Mouse (Mus musculus): ENCODE data around the gene Chad. TPM values are rescaled to one million over a fixed set of nuclear protein-coding genes. Genes with fewer than 3 reads are reported as not detected.

Chad gene
- total and polyA plus RNA-seq, 3 experiments, result 0.17 to 0.41 TPM; not detected in 1

DNA sequence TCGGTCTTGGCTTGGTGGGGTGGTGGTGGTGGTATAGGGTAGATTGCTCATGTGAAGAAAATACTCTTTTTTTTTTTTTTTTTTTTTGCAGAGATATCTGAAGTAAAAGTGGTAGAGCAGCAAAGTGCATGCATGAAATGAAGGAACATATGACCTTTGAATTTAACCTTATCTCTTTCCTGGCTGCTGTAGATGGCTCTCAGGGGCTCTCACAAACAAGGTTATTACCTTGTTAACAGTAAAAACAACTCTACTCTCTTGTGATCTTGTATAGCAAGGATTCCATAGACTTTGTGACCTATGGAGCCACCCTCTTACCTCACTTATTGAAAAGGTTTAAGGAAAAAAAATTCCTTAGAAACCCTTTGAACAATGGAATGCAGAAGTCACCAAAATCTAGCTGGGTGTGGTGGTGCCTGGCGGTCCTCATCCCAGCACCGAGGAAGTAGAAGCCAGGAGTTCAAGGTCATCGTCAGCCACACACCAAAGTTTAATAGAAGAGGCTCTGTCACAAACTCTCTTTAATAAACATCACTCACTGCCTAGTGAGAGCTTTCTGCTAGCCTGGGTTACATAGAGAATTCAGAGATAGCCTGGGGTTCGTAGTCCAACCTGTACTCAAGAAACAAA lies 15.4 kb downstream of the Chad start:
- TF ChIP-seq TBP (conservative IDR thresholded peaks at IDR 0.05; ENCODE audit: low read depth, low read length) (no peak), SMC3 (IDR thresholded peaks at IDR 0.05; ENCODE audit: low read depth, low read length) (no peak), SIN3A (IDR thresholded peaks at IDR 0.05; ENCODE audit: low read length) (no peak), ZNF384 (IDR thresholded peaks at IDR 0.05; ENCODE audit: low read depth, low read length) (no peak), JUN (IDR thresholded peaks at IDR 0.05; ENCODE audit: insufficient read depth, low read depth, low read length) (no peak), CHD2 (IDR thresholded peaks at IDR 0.05; ENCODE audit: low read length) (no peak), CTCF (conservative IDR thresholded peaks at IDR 0.05 in 1 of 2, IDR thresholded peaks at IDR 0.05 in 1 of 2; ENCODE audit: low read depth in 2 of 2, low read length in 2 of 2) (no peak), KAT2A (IDR thresholded peaks at IDR 0.05; ENCODE audit: insufficient replicate concordance, low read length) (no peak), HCFC1 (IDR thresholded peaks at IDR 0.05; ENCODE audit: low read depth, low read length) (no peak), POLR2AphosphoS2 (IDR thresholded peaks at IDR 0.05; ENCODE audit: low read depth, low read length) (no peak), CHD1 (IDR thresholded peaks at IDR 0.05; ENCODE audit: low read depth, low read length) (no peak), RCOR1 (conservative IDR thresholded peaks at IDR 0.05; ENCODE audit: low read depth, low read length) (no peak), ZKSCAN1 (IDR thresholded peaks at IDR 0.05; ENCODE audit: borderline replicate concordance, low read depth, low read length) (no peak)
- no peak overlapping the region for H3K27ac ChIP-seq (ENCODE audit: insufficient read depth, low read depth)
- no peak overlapping the region for H3K9ac ChIP-seq (ENCODE audit: insufficient read depth, low read depth)
- in situ Hi-C loops (cut with MboI; ENCODE audit: low pct_ligation_motif_present, low pct_unique_long_range_greater_than_20kb, low sequenced_read_pairs), result no loop called here
- no peak overlapping the region for H3K4me2 ChIP-seq (ENCODE audit: insufficient read depth, low read depth, poor library complexity, severe bottlenecking)
- H3K4me1 ChIP-seq (ENCODE audit: control insufficient read depth in 1 of 2, insufficient read depth in 2 of 2), result peaks cover 0 to under 1% of the 10 kb centered on the region in 2 experiments; a peak in 2 of 4 replicates
- no peaks in the 10 kb centered on the region; the same call in 1 of the 2 replicates for H3K79me2 ChIP-seq (replicated peaks; ENCODE audit: control insufficient read depth, extremely low read depth, insufficient read depth, poor library complexity, severe bottlenecking)
- no peaks in the 10 kb centered on the region for H3K27me3 ChIP-seq (replicated peaks)
- peaks cover 0 to 45% of the 10 kb centered on the region in 2 experiments for H3K36me3 ChIP-seq (replicated peaks in 1 of 2; ENCODE audit: control insufficient read depth in 1 of 2, insufficient read depth in 1 of 2, low read length in 1 of 2)
- dilution Hi-C loops (cut with MboI; ENCODE audit: extremely low pct_ligation_motif_present, extremely low pct_unique_long_range_greater_than_20kb, low sequenced_read_pairs), result no loop called here
- DNase-seq (ENCODE audit: extremely low read depth), result no peak
- H3K4me3 ChIP-seq (replicated peaks in 1 of 3; ENCODE audit: low read depth in 2 of 3, low read length in 2 of 3, poor library complexity in 1 of 3), result no peak overlapping the region
- no peaks in the 10 kb centered on the region for H3K9me3 ChIP-seq (replicated peaks; ENCODE audit: low read length)

DNA sequence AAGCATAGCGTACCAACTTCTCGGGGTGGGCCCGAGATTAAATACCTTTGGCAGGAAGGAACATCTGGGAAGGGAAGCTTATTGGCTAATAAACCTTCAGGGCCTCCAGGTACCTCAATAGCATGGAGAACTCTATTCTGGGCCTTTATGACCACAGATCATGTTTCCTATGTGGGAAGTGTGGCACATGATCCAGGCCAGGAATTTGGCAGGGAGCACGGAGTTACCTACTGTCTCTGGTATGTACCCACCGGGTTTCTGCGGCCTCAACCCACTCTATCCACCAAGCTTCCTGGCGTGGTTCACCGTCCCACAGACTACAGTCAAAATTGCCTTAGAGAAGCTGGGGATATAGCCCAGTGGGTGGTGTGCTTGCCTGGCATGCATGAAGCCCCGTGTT lies 20.2 kb downstream of the Chad start:
- H3K9me3 ChIP-seq (replicated peaks; ENCODE audit: low read length), result peaks cover 3% of the 10 kb centered on the region
- no peak overlapping the region for H3K27ac ChIP-seq (ENCODE audit: insufficient read depth, low read depth)
- no peak overlapping the region for H3K4me2 ChIP-seq (ENCODE audit: insufficient read depth, low read depth, poor library complexity, severe bottlenecking)
- no peak for DNase-seq (ENCODE audit: extremely low read depth)
- H3K27me3 ChIP-seq (replicated peaks), result no peaks in the 10 kb centered on the region
- H3K4me3 ChIP-seq (replicated peaks in 1 of 3; ENCODE audit: low read depth in 2 of 3, low read length in 2 of 3, poor library complexity in 1 of 3), result no peak overlapping the region
- TF ChIP-seq NELFE (IDR thresholded peaks at IDR 0.05; ENCODE audit: low read depth, low read length) (no peak), RAD21 (IDR thresholded peaks at IDR 0.05; ENCODE audit: low read depth, low read length) (no peak), KAT2A (IDR thresholded peaks at IDR 0.05; ENCODE audit: insufficient replicate concordance, low read length) (no peak)
- in situ Hi-C loops (cut with MboI; ENCODE audit: low pct_ligation_motif_present, low pct_unique_long_range_greater_than_20kb, low sequenced_read_pairs) (no loop called here), dilution Hi-C loops (cut with MboI; ENCODE audit: extremely low pct_ligation_motif_present, extremely low pct_unique_long_range_greater_than_20kb, low sequenced_read_pairs) (no loop called here)
- H3K36me3 ChIP-seq (replicated peaks in 1 of 2; ENCODE audit: control insufficient read depth in 1 of 2, insufficient read depth in 1 of 2, low read length in 1 of 2), result peaks cover 0 to 35% of the 10 kb centered on the region in 2 experiments
- peaks cover 2 to 27% of the 10 kb centered on the region in 2 experiments; a peak in 2 of 4 replicates for H3K4me1 ChIP-seq (ENCODE audit: control insufficient read depth in 1 of 2, insufficient read depth in 2 of 2)
- no peaks in the 10 kb centered on the region; the same call in 1 of the 2 replicates for H3K79me2 ChIP-seq (replicated peaks; ENCODE audit: control insufficient read depth, extremely low read depth, insufficient read depth, poor library complexity, severe bottlenecking)
- no peak overlapping the region for H3K9ac ChIP-seq (ENCODE audit: insufficient read depth, low read depth)
